Mouse (Mus musculus) embryonic facial prominence, embryonic 12.5 days (tissue): Measurements from ENCODE around the gene Hrc. TPM values are rescaled to one million over a fixed set of nuclear protein-coding genes. Genes with fewer than 3 reads are reported as not detected.
A peak's percentile ranks its signal among the peaks of the same experiment; 100 is the strongest.
"Not testable (repeated sequence)": the region's sequence is repeated elsewhere in the genome, so short reads cannot be mapped to it uniquely, and the experiment has no call there.

Experiments used
- ATAC-seq: fragments of 200-750 bp; cut with Nextera tagmentation; 2 replicates; pipeline ENCODE4 v1.8.0; 2017; ENCODE audit not compliant: insufficient number of reproducible peaks, insufficient read depth, low FRiP score, low TSS enrichment
- H3K27ac ChIP-seq: fragments of 300-500 bp; sonication (generic); 2 replicates; pipeline ENCODE4 v1.5.1; 2016; ENCODE audit warnings: mild to moderate bottlenecking
- H3K27me3 ChIP-seq: fragments of 300-500 bp; sonication (generic); 2 replicates; pipeline ENCODE4 v1.6.1; 2016; ENCODE audit warnings: mild to moderate bottlenecking, moderate library complexity
- H3K36me3 ChIP-seq: fragments of 300-500 bp; sonication (generic); 2 replicates; pipeline ENCODE4 v1.6.1; 2016; ENCODE audit warnings: mild to moderate bottlenecking
- H3K4me1 ChIP-seq: fragments of 300-500 bp; sonication (generic); 2 replicates; pipeline ENCODE4 v1.6.1; 2016
- H3K4me2 ChIP-seq: fragments of 300-500 bp; sonication (generic); replicated peaks from 2 replicates; pipeline ENCODE4 v1.6.1; 2016; ENCODE audit warnings: mild to moderate bottlenecking, moderate library complexity
- H3K4me3 ChIP-seq: fragments of 300-500 bp; sonication (generic); 2 replicates; pipeline ENCODE4 v1.5.1; 2016; ENCODE audit warnings: mild to moderate bottlenecking
- H3K9ac ChIP-seq: fragments of 300-500 bp; sonication (generic); 2 replicates; pipeline ENCODE4 v1.6.1; 2016; ENCODE audit warnings: mild to moderate bottlenecking, moderate library complexity
- H3K9me3 ChIP-seq: fragments of 300-500 bp; sonication (generic); 2 replicates; pipeline ENCODE4 v1.6.1; 2016; ENCODE audit warnings: mild to moderate bottlenecking, moderate library complexity
- WGBS: fragments of 180-500 bp; shearing (Covaris S2); methylation state at CpG from one replicate; pipeline ENCODE4 v1.1.7; 2016; 5-methylcytosine and 5-hydroxymethylcytosine counted together
- polyA plus RNA-seq: library from polyadenylated mRNA; unstranded; fragments of >200 nt; fragmentation: Nextera tagmentation; extraction: Ambion mirVana; gene quantifications from 2 replicates; pipeline ENCODE4 v1.2.1, GENCODE M21; 2016

Hrc gene
- polyA plus RNA-seq, 1 experiment from 2014 or later = 1.5 TPM

GRCm38 (mm10) chr7:45355318-45356020 lies 20.4 kb downstream of the Hrc start:
- ATAC-seq = no peak
- Histone ChIP-seq H3K4me2 (no peak overlapping the region), H3K9ac (no peak overlapping the region), H3K9me3 (no peaks in the 10 kb centered on the region), H3K27ac (no peak overlapping the region), H3K4me1 (no peaks in the 10 kb centered on the region), H3K27me3 (peaks cover 17% of the 10 kb centered on the region), H3K36me3 (no peaks in the 10 kb centered on the region), H3K4me3 (no peak overlapping the region)
- WGBS = 78% methylated on average over 15 of the region's 15 CpGs

GRCm38 (mm10) chr7:45356087-45356486 lies 21.0 kb downstream of the Hrc start:
- Histone ChIP-seq H3K4me3 (no peak overlapping the region), H3K27ac (no peak overlapping the region), H3K36me3 (no peaks in the 10 kb centered on the region), H3K27me3 (peaks cover 23% of the 10 kb centered on the region), H3K4me2 (no peak overlapping the region), H3K9ac (no peak overlapping the region), H3K4me1 (no peaks in the 10 kb centered on the region), H3K9me3 (no peaks in the 10 kb centered on the region)
- 57% methylated on average over 13 of the region's 13 CpGs for WGBS
- ATAC-seq = no peak

GRCm38 (mm10) chr7:45359081-45359480 lies 24.0 kb downstream of the Hrc start:
- WGBS = 59% methylated on average over 11 of the region's 11 CpGs
- H3K4me3 ChIP-seq = not testable (repeated sequence)

GRCm38 (mm10) chr7:45360404-45361125 lies 25.5 kb downstream of the Hrc start:
- no peak overlapping the region for H3K27ac ChIP-seq
- WGBS = 48% methylated on average over 18 of the region's 18 CpGs
- H3K9me3 ChIP-seq = no peaks in the 10 kb centered on the region
- H3K36me3 ChIP-seq = no peaks in the 10 kb centered on the region
- H3K9ac ChIP-seq = no peak overlapping the region
- peaks cover 5% of the 10 kb centered on the region; the same call in 1 of the 2 replicates for H3K4me1 ChIP-seq
- H3K4me3 ChIP-seq = peak overlapping the region; percentile 40
- no peak for ATAC-seq
- no peak overlapping the region for H3K4me2 ChIP-seq
- H3K27me3 ChIP-seq = peaks cover 63% of the 10 kb centered on the region

More at GRCm38 (mm10) chr7:45359081-45359480, 24.0 kb downstream of the Hrc start:
- H3K4me2 ChIP-seq, H3K9ac ChIP-seq, H3K36me3 ChIP-seq, H3K4me1 ChIP-seq, H3K27ac ChIP-seq, ATAC-seq, H3K9me3 ChIP-seq: not testable (repeated sequence)
- peaks cover 49% of the 10 kb centered on the region for H3K27me3 ChIP-seq

- under 1% methylated on average over 43 of the region's 43 CpGs for WGBS
- H3K4me3 ChIP-seq = peak overlapping the region; percentile 40
- peaks cover 63% of the 10 kb centered on the region for H3K27me3 ChIP-seq
These were observed 26.2 kb downstream of the Hrc start for GRCm38 (mm10) chr7:45361243-45361804.

GRCm38 (mm10) chr7:45362801-45363200 lies 27.7 kb downstream of the Hrc start:
- no peak overlapping the region for H3K27ac ChIP-seq
- peaks cover 64% of the 10 kb centered on the region for H3K27me3 ChIP-seq
- H3K4me2 ChIP-seq = no peak overlapping the region
- ATAC-seq = no peak
- H3K36me3 ChIP-seq = no peaks in the 10 kb centered on the region
- H3K4me3 ChIP-seq = no peak overlapping the region
- H3K9me3 ChIP-seq = no peaks in the 10 kb centered on the region
- peaks cover 11% of the 10 kb centered on the region; the same call in 1 of the 2 replicates for H3K4me1 ChIP-seq
- no peak overlapping the region for H3K9ac ChIP-seq
- WGBS = 5% methylated on average over 13 of the region's 13 CpGs

More at GRCm38 (mm10) chr7:45361243-45361804, 26.2 kb downstream of the Hrc start:
- Histone ChIP-seq H3K36me3 (no peaks in the 10 kb centered on the region), H3K9ac (peak overlapping the region; percentile 45), H3K4me2 (peak overlapping the region; percentile 62), H3K4me1 (peaks cover 9% of the 10 kb centered on the region; the same call in 1 of the 2 replicates), H3K27ac (no peak overlapping the region), H3K9me3 (no peaks in the 10 kb centered on the region)
- peak; percentile 78 for ATAC-seq

GRCm38 (mm10) chr7:45363983-45364382 lies 28.9 kb downstream of the Hrc start:
- WGBS = 94% methylated on average over 2 of the region's 2 CpGs
- Histone ChIP-seq H3K9me3 (no peaks in the 10 kb centered on the region), H3K36me3 (no peaks in the 10 kb centered on the region), H3K27me3 (peaks cover 76% of the 10 kb centered on the region), H3K4me1 (peaks cover 14% of the 10 kb centered on the region; the same call in 1 of the 2 replicates), H3K4me2 (no peak overlapping the region), H3K27ac (no peak overlapping the region), H3K4me3 (no peak overlapping the region), H3K9ac (no peak overlapping the region)
- no peak for ATAC-seq

- H3K27me3 ChIP-seq = peaks cover 78% of the 10 kb centered on the region
These were observed 30.9 kb downstream of the Hrc start for GRCm38 (mm10) chr7:45365742-45366651.

GRCm38 (mm10) chr7:45366652-45367019 lies 31.5 kb downstream of the Hrc start, which contains the start of gene Ppfia3:
Gene Ppfia3, minus strand, starts transcription at chr7:45367019.
- Histone ChIP-seq H3K4me1 (peaks cover 30% of the 10 kb centered on the region), H3K36me3 (no peaks in the 10 kb centered on the region), H3K27ac (no peak within 1 kb of the TSS), H3K9ac (peak within 1 kb of the TSS; percentile 64), H3K27me3 (peaks cover 72% of the 10 kb centered on the region), H3K9me3 (no peaks in the 10 kb centered on the region), H3K4me2 (peak within 1 kb of the TSS; percentile 76), H3K4me3 (peak within 1 kb of the TSS; percentile 56)
- WGBS = 2% methylated on average over 23 of the region's 26 CpGs
- ATAC-seq = no peak

More at GRCm38 (mm10) chr7:45365742-45366651, 30.9 kb downstream of the Hrc start:
- Histone ChIP-seq H3K9me3 (no peaks in the 10 kb centered on the region), H3K9ac (peak overlapping the region; percentile 64), H3K27ac (no peak overlapping the region), H3K4me2 (peak overlapping the region; percentile 76), H3K4me3 (peak overlapping the region; percentile 56), H3K36me3 (no peaks in the 10 kb centered on the region), H3K4me1 (peaks cover 27% of the 10 kb centered on the region)
- 5% methylated on average over 32 of the region's 35 CpGs for WGBS
- ATAC-seq = no peak

GRCm38 (mm10) chr7:45367020-45367880 lies 32.2 kb downstream of the Hrc start:
- peak overlapping the region; percentile 56 for H3K4me3 ChIP-seq
- H3K9ac ChIP-seq = peak overlapping the region; percentile 64
- ATAC-seq = peak; percentile 76
- H3K4me2 ChIP-seq = peak overlapping the region; percentile 76
- peaks cover 66% of the 10 kb centered on the region for H3K27me3 ChIP-seq
- no peaks in the 10 kb centered on the region for H3K36me3 ChIP-seq
- WGBS = 2% methylated on average over 69 of the region's 70 CpGs
- no peaks in the 10 kb centered on the region for H3K9me3 ChIP-seq
- H3K27ac ChIP-seq = no peak overlapping the region
- peaks cover 27% of the 10 kb centered on the region for H3K4me1 ChIP-seq
